Mouse (Mus musculus): ENCODE results near the gene Paqr7.
"Not testable (repeated sequence)": the region's sequence is repeated elsewhere in the genome, so short reads cannot be mapped to it uniquely, and the experiment has no call there.

The Paqr7 gene

DNA sequence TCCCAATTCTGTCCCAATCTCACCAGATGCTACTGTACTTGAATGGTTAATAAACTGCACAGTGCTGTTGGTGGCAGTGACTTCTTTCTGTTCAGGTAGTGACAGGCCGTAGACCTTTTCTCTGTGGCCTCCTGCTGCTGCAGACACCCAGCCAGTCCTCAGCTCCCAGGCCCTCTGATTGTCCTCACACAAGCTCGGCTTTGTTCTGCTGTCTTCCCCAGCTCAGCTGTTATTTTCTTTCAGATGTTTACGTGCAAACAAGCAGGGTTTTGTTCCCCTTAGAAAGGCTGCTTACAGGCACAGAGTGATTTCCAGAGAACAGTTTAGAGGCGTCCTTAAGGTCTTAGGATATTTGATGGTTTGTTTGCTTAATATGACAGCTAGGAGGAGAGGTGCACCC lies 22.7 kb upstream of the Paqr7 start:
- no peak for DNase-seq

DNA sequence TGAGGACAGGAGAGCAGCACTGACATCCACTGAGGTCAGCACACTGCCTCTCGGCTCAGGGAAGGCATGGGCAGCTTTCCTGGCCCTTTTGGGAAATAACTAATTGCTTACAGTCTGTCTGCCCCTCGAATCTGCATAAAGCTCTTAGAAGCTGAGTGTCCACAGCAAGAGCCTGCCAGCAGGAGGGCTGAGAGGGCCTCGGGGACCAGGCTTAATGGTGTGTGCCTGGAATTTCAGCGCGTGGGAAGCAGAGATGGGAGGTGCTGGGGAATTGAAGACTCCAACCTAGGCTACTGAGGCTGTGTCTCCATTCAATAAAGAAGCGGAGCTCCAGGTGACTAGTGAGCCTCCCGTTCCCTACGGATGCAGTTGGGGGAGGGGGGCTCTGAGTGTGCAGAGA lies 22.3 kb upstream of the Paqr7 start:
- DNase-seq: no peak

DNA sequence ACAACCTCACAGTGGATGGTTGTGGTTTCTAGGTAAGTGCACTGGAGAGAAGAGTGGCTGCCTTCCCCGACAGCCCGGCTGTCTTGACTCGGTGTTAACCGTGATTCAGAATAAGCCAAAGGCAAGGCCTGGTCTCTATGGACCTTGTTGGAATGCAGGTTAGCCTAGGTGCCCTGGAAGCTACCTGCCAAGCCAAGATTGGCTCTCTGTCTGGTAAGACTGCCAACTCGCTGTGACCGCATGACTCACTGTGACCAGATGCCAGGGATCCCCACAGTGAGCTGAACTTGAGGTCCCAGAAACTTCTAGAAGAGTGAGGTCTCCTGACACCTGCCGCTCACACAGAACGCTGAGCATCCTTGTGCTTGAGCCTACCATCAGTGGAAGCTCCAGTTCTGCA lies 19.6 kb upstream of the Paqr7 start:
- DNase-seq: no peak

DNA sequence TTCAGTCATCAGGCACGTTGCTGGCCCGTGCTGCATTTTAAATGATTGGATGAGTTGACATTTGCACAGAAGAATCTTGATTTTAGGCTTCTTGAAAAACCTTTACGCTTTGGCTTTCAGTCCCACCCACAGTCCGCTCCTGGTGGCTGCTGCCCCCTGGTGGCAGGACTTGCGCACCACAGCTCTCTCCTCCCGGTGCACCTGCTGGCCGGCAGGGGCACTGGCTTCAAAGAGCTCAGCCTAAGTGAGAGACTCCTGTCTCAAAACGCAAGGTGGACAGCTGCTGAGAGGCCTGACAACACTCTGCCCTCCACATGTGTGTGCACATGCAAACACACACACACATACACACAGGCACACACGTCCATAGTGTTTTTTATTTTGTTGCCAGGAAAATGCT lies 18.5 kb upstream of the Paqr7 start:
- peak; percentile 97 for DNase-seq

DNA sequence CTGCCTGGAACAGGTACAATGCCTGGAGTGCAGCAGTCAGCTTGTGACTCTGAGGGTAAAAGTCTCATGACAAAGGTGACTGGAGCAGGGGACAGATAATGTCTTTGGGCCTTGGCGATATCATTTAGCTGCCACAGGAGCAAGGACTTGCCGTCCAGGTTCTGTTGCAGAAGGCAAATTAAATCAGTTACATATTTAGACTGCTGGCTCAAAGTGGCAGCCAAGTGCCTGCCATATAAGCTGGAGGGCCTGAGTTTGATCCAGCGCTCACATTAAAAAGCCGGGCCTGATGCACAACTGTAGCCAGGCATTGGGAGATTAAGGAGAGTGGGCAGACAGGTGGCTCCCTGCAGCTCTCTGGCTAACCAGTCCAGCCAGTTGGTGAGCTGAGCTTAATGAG lies 16.7 kb upstream of the Paqr7 start:
- DNase-seq: no peak

DNA sequence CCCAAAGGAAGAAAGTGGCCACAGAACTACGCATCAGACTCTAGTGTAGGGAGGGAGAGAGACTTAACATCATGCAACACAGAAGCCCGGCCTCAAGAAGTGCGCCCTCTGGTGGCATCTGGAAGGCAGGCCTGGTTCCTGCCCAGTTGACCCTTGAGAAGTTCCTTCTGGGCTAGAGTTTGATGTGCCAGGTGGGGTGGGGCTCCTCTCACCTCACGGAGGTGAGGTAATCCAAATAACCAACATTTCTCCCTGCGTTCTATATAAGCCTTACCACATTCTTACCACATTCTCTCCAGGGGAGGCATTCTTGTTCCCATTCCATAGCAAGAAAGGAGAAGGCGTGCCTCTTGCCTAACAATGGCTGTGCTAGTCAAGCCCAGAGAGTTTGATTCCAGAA lies 15.6 kb upstream of the Paqr7 start:
- DNase-seq: peak; percentile 89

DNA sequence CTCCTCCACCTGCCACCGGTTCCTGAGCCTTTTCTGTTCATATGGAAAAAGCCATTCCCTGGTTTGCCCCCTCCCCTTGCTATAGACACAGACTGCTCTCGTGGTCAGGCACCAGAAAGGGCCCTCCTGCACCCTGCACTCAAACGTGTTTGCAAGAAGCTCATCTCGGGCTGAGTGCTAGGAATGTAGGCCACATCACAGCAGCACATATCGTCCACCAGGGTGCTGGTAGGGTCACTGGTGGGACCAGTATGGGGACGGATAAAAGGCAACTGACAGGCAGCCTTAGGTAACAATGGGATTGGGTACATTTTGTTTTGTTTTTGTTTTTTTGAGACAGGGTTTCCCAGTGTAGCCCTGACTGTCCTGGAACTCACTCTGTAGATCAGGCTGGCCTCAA lies 15.2 kb upstream of the Paqr7 start:
- DNase-seq: no peak

DNA sequence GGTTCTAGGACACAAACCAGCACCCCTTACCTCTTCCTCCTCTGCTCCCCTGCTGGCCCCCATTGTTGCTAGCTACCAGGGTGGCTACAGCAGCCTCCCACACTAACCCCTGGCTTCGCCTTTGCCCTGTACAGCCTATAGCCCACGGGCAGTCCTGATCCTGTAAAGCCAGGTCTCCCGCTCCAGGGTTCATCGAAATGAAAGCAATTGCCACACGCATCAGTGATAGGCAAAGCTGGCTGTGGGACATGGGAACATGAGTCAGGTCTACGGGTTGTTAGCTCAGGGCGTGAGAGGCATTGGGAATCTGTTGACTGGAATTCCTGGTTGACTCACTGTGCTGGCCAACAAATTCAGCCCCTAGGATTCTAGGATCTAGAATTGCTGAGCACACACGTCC lies 14.1 kb upstream of the Paqr7 start:
- DNase-seq: no peak

DNA sequence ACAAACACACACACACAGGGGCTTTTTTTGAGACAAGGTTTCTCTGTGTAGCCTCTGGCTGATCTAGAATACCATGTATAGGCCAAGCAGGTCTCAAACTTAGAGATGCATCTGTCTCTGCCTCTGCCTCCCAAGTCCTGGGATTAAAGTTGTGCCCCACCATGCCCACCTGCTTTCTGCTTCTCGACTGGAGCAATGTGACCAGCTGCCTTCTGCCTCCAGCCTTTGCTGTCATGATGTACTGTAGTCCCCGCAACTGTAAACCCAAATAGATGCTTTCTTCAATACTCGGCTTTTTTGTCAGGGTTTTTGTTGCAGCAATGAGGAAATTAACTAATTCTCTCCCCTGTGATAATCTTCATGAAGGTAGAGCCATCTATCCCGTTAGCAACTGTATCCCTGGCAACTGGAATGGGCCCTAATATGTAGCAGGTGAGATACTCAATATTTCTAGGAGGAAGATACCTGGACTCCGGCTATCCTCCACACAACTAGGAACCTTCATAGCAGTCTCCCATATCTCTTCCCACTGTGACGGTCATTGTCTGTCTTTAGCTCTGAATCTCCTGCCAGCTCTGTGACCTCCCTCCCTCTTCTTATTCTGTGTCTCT lies 13.3 kb upstream of the Paqr7 start:
- DNase-seq: no peak

DNA sequence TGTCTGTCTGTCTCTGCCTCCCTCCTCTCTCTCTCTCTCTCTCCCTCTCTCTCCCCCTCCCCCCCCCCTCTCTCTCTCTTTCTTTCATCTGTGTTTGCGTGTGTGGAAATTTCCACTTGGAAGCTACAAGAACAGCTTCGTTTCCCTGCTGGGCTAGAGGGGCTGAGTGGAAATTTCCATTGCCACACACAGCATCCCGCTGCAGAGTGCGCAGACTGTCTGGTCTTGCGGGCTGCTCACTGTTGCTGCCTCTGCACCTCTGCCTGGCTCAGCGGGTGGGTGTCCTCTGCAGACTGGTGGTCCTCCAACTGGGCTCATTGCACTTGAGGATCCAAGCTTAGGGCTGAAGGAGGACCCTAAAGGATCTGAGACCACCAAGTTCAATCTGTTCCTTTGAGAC lies 12.8 kb upstream of the Paqr7 start:
- no peak for DNase-seq

DNA sequence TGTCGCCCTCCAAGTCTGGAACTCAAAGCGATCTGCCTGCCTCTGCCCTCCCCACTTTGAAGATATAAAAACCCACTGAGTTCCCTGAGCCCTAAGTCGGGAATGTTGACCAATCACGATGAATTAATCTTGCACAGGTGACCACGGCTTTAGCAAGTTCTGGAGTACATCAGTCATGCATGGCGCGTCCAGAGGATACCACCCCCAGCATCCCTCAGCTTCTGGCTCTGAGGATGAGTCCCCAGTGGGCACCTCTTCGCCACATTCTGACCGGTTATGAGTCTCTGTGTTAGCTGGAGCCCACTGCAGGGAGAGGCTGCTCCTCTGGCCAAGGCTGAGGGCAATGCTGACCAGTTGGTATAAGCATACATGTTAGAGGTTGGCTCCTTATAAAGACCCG lies 12.3 kb upstream of the Paqr7 start:
- DNase-seq: no peak

DNA sequence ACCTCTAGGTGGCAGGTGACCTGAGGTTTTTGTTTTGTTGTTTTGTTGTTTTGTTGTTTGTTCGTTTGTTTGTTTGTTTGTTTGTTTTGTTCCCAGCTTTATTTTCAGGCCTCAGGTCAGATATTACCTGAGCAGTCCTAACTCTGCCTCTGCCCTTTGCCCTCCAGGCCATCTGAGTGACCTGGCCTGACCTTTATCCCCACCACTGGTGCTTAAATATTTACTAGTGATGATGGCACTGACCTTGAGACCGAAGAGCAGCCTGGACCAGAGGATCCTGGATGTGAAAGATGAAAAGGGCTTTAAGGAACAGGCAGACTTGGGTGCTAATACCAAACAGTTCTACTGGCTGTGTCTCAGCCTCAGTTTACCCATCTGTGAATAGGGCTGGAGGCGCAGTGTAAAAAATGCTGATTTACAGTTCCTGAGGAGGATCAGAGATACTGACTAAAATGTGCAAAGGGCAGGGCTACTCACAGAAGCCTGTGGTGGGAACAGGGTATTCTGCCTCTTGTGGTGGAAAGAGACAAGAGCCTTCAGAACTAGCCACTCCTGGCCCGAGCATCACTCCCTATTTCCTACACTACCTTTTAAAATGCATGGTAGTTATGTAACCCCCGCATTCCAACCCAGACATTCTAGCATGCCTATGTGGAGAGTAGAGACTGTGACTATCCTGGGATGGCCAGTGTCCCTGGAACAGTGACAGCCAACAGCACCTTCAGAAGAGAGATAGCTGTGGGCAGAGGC lies 11.2 kb upstream of the Paqr7 start:
- DNase-seq: no peak

DNA sequence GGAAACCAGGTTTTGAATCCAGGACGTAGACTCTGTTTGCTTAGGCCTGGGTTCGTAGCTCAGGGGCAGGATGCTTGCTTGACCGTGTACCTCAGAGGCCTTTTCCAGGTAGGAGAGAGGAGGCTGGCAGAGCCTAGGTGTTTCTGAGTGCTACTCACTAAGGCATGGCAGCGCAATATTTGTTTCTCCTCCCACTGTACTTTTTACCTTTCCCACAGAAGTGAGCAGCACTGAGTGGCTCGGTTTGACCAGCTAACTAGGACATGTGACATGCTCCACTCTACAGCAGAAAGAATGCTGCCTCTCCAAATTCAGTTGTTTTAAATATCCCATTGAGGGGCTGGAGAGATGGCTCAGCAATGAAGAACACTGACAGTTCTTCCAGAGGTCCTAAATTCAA lies 8.3 kb upstream of the Paqr7 start:
- no peak for DNase-seq

DNA sequence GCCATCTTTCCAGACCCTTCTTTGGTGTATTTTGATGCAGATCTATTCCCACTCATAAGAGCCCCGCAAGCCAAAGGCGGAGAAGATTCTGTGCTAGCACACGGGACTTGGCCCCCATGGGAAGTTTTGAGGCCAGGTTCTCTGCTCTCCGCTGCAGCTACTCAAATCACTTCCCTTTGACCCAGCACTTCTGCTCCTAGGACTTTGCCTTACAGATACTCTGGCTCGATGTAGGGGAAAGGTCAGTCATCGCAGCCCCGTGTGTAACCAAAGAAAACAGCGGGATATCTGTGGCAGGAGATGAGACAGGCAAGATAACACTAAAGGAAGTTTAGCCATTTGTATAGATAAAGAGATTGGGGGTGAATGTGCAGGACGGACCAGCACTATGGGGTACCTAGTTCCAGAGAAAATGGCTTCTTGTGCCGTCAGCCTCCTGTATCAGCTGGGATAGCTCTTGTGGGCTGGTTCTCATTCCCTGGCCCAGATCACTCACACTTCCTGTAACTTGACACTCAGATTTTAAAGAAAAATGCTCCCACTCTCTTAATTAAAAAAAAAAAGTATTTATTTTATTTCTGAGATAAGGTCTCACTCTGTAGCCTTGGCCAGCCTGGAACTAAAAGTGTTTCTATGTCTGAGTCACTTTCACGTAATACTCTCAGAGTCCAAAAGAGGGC lies 6.4 kb upstream of the Paqr7 start:
- DNase-seq: no peak

DNA sequence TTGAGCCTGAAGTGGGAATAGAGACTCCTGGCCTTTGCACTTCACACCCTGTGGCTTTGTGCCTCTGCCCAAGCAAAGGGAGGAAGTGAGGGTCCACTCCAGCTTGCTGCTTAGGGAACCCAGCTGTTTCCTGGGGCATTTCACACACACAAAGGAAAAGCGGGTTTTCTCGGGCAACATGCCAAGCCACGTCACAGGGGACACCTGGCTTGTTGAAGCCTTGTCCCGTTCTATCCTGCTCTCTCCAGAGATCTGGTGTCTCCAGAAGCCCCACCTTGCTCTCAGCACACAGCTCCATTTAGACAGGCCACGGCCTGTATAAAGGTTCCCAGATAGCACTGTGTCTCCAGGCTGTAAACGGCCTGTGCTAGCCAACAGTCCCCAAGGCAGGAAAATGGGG lies 4.8 kb upstream of the Paqr7 start:
- DNase-seq: no peak

DNA sequence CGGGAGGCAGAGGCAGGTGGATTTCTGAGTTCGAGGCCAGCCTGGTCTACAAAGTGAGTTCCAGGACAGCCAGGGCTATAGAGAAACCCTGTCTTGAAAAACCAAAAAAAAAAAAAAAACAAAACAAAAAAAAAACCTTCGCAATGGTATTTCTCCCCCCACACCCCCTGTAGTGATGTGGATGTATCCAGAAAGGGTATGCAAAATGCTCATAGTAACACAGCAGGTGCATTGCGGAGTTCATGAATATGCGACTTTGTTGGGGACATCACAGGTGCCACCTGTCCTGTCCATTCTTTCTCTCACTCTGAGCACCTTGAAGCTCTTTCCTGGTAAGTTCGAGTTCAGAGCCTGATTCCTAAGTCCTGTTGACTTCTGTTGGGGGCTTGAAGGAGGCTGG lies 2.3 kb upstream of the Paqr7 start:
- not testable (repeated sequence) for DNase-seq

DNA sequence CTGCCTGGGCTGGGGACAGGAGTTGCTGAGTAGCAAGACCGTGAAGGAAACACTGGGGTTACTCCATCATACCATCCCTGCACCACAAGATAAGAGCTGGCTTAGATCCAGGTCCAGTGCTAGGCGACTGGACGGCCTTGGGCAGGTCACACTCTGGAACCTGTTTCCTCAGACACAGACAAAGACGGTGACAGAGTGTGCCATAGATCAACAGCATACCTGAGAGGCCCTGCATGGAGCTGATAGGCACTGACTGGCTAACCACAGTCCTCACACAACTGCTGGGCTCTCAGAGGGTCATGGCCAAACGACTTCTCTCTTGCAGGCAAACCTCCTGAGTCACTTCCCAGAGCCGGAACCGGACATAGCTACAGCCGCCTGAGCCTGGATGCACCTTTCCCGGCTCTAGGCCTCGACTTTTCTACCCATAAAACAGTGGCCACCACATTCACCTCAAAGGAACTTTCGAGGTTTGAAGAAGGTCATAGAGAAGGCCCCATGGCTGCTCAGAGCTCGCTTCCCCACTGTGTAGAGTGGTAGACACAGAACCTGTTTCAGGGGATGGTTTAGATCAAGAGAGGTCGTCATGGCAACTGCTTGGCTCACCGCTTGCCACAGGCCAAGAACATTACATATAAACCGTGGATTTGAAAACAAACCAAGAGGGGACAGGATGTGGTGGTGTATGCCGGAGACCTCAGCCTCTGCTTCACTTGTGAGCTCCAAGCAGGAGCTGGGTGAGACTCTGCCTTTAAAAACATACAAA lies 1.5 kb upstream of the Paqr7 start:
- DNase-seq: peak; percentile 73

DNA sequence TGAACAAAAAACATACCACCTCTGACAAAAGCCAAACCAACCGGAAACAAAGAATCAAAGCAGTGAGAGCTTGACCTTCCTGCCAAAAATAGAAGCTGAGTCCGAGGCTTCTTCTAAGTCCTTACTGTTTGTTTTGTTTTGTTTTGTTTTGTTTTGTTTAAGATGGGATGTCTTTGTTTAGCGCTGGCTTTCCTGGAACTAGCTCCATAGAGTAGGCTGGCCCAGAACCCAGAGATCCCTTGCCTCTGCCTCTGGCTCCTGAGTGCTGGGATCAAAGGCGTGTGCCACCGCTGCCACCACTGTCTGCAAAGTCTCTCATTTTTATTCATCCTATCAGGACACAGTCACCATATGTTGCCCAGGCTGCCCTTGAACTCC lies 962 bp upstream of the Paqr7 start:
- DNase-seq: no peak

DNA sequence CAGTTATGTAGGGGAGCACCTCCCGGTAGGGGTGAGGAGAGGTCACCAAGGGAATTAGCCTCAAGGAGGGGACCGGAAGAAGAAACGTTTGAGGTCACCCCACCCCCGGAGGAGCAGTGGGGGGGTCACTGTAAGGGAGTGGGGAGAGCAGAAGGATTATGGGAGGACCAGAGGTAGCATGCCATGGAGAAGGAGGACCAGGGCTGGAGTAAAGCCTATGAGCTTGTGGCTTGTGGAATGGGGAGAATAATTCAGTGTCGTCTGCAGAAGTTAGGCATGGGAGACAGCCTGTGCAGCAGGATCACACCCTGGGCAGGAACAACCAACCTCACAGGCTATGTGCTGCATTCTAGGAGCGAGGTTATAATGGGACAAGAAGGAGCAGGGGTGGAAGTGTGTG lies 726 bp downstream of the Paqr7 start:
- DNase-seq: no peak

DNA sequence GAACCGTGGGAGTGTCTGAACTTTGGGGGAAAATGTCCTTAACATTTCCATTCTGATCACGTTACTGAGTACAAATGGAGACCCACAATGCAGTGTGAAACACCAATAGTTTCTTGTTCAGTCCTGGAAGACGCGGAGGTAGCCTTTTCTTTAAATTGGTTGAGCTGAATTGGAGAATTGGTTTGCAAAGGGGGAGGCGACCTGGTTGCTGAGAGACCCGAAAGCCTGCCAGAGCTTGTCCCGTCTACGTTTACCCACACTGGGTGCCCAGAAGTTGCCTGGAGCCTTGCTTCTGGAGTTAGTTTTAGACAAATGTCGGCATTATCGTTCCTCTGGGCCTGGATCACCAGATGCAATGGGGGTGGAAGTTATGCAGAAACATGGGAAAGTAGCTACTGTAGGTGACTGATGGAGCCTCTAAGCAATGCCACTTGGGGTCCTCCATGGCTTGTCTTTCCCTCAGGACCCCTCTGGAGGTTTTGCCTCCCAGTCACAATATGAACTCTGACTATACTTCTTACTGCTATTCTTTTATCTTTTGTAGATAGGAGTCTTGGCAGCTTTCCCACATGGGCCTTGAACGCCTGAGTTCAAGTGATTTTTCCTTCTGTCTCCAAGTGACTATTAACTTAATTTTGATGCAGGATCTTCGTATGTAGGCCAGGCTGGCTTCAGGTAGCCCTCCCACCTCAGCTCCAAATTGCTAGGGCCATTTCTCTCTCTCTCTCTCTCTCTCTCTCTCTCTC lies 1.7 kb downstream of the Paqr7 start:
- DNase-seq: no peak

DNA sequence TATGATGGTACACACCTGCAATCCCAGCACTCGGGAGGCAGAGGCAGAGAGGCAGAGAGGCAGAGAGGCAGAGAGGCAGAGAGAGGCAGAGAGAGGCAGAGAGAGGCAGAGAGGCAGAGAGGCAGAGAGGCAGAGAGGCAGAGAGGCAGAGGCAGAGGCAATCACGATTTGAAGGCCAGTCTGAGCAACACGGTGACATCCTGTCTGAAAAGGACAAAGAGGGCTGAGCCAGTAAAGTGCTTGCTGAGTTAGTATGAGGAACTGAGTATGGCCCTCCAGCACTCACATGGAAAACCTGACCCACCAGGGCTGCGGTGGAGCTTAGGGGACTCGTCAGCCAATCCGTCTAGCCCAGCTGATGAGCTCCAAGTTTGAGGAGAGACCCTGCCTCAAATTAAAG lies 2.5 kb downstream of the Paqr7 start:
- DNase-seq: not testable (repeated sequence)

DNA sequence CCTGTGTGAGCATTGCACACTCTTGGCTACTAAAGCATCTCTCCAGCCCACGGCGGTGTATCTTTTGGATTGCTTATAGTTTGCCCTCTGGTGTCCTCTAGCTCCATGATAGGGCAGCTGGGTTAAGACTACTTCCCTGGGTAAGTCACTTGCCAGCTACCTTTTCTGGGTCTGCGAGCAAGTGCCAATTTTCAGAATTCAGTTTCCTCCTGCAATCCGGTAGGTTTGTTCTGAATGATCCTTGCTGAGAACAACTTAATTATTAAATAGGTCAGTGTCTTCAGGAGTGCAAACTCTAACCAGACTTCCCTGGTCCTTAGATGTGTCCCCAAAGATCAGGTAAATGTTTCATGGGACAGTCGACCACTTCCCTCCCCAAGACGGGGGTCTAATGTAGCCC lies 4.6 kb downstream of the Paqr7 start:
- DNase-seq: no peak

Measured in thymus, postnatal 4 days (tissue).